Mouse (Mus musculus): Measurements from ENCODE around the gene 1700040F15Rik. TPM values are rescaled to one million over a fixed set of nuclear protein-coding genes. Genes with fewer than 3 reads are reported as not detected.
"Not testable (repeated sequence)": the region's sequence is repeated elsewhere in the genome, so short reads cannot be mapped to it uniquely, and the experiment has no call there.

Gene 1700040F15Rik
- not detected for total RNA-seq (2022)

GRCm38 (mm10) chrY:61101947-61102346 is at the start of gene 1700040F15Rik:
Gene 1700040F15Rik, plus strand, starts transcription at chrY:61102247.
- not testable (repeated sequence) for DNase-seq (ENCODE audit: low spot score in 2 of 2)
